Mouse (Mus musculus) adrenal gland, adult 18-20 months (tissue): Measurements from ENCODE around the gene Pdzd2. TPM values are rescaled to one million over a fixed set of nuclear protein-coding genes. Genes with fewer than 3 reads are reported as not detected.
A peak's percentile ranks its signal among the peaks of the same experiment; 100 is the strongest.

Experiments used
- DNase-seq, 2 experiments: peaks; one replicate each; pipeline ENCODE4 v3.0.0; 2021 to 2022; ENCODE audit warnings: low spot score in 2 of 2
- total RNA-seq, 2 experiments: library from RNA; stranded (reverse); gene quantifications; 1 replicate in 1 of 2; 2 replicates in 1 of 2; pipeline ENCODE4 v1.2.3; 2021

The Pdzd2 gene
- total RNA-seq, 2 experiments from 2014 or later = 15.0 to 26.0 TPM

DNA sequence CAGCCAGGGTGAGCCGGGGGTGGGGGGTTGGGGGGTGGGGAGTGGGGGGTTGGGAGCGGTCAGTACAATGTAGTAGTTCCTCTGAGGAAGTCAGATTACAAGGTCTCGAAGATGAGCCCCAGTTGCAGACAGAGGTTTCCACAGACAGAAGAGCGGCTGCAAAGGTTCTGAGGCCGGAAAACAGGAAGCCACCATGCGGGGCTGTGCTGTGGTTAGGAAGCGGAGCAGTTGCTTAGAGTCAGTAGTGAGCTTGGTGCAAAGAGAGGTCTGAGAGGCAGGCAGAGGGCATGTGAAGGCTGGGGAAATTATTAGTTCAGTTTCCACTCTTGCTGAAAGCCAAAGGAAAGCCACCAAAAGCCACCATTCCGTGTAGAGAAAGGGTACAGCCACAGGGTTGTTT is 303.8 kb downstream of the Pdzd2 start:
- DNase-seq = no peak

- no peak for DNase-seq
Observed at GRCm38 (mm10) chr15:12433893-12434599, 305.7 kb downstream of the Pdzd2 start.

GRCm38 (mm10) chr15:12432879-12433278 is 306.8 kb downstream of the Pdzd2 start:
- no peak for DNase-seq

DNA sequence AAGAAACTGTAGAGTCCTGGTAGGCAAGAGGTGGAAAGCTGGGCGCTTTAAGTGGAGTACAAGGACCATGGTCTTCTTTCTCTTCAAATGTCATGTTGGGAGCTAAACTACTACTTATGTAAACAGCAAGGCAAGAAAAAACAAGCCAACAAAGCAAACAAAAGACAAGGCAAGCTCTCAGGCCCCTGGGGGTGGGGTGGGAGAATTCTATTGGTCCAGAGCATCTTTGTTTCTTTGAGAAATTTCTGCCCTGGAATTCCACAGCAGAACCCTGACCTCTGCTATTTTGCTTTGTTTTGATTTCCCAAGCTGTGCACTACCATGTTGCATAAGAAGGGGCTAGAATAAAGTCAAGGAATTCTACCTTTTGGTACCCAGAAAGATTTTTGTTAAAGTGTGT is 307.4 kb downstream of the Pdzd2 start:
- no peak for DNase-seq

GRCm38 (mm10) chr15:12431684-12432083 is 308.0 kb downstream of the Pdzd2 start:
- DNase-seq = peak in 1 of 2 experiments; percentile 15

DNA sequence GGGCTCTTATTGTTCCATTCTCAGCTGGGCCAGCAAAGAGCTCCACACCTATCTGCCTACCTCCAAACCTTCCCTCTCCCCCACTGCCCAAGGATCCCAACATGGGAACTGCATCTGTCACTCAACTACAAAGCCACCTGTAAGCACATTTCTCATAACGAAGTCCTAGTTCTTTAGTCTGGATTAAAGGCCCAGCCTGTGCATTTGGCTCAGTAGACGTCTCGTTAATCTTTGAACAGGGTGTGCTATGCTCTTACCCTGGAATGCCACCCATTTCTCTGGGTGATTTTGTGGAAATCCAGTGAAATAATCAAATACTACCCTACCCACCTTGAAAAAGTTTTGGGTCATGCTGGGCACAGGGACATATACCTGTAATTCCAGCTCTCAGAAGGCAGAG is 308.5 kb downstream of the Pdzd2 start:
- DNase-seq = no peak

- no peak for DNase-seq
Observed at GRCm38 (mm10) chr15:12430670-12431069, 309.1 kb downstream of the Pdzd2 start.

- no peak for DNase-seq
Observed at GRCm38 (mm10) chr15:12429572-12430431, 309.9 kb downstream of the Pdzd2 start.

DNA sequence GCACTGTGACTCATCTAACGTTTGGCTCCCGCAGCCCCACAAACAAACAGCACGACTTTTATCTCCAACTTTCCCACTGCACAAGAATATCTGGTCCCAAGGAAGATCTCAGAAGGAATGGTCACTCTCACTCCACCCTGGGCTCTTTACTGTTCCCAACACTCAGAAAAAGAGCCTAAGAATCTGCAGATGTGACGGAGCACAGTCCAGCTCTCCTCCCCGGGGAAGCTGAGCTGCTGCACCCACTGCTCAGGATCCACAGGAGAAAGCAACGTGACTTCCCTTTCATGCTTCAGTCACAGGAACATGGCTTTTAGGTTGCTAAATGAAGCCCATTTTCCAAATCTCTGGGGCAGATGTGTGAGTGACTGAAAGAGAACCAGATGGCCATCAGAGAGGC is 311.9 kb downstream of the Pdzd2 start:
- no peak for DNase-seq

GRCm38 (mm10) chr15:12426342-12426741 is 313.4 kb downstream of the Pdzd2 start:
- no peak for DNase-seq

GRCm38 (mm10) chr15:12425049-12425627 is 314.6 kb downstream of the Pdzd2 start:
- DNase-seq = no peak

GRCm38 (mm10) chr15:12424187-12424586 is 315.5 kb downstream of the Pdzd2 start:
- DNase-seq = no peak

DNA sequence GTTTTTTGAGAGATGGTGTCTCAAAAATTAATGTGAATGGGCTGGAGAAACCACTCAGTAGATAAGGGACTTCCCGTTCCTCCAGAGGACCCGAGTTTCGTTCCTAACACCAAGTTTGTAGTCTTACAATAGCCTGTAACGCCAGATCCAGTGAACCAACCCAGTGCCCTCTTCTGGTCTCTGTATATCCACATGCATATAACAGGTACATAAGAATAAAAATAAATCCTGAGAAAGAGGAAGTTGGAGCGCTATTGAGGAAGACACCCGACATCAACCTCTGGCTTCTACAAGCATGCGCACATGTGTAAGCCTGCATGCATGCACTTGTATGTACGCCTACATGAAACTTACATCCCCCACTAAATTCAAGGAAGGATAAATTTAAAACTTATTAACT is 318.8 kb downstream of the Pdzd2 start:
- DNase-seq = no peak

- no peak for DNase-seq
Observed at GRCm38 (mm10) chr15:12420376-12420775, 319.3 kb downstream of the Pdzd2 start.

- DNase-seq = no peak
Observed at GRCm38 (mm10) chr15:12419446-12419845, 320.3 kb downstream of the Pdzd2 start.

- DNase-seq = no peak
Observed at GRCm38 (mm10) chr15:12415536-12416200, 324.1 kb downstream of the Pdzd2 start.

GRCm38 (mm10) chr15:12414696-12415095 is 325.0 kb downstream of the Pdzd2 start:
- no peak for DNase-seq

GRCm38 (mm10) chr15:12408205-12408604 is 331.5 kb downstream of the Pdzd2 start:
- DNase-seq = no peak

GRCm38 (mm10) chr15:12405592-12405991 is 334.1 kb downstream of the Pdzd2 start:
- no peak for DNase-seq

- no peak for DNase-seq
Observed at GRCm38 (mm10) chr15:12397032-12397431, 342.7 kb downstream of the Pdzd2 start.

GRCm38 (mm10) chr15:12394758-12395157 is 345.0 kb downstream of the Pdzd2 start:
- no peak for DNase-seq
